Mouse (Mus musculus): ENCODE measurements around the gene Gpr141.

GRCm38 (mm10) chr13:19767202-19767601 lies 56.9 kb downstream of the Gpr141 start:
- no peak for TF ChIP-seq CTCF (IDR thresholded peaks at IDR 0.05; ENCODE audit: control insufficient read depth, insufficient read depth, insufficient read length)
- TF ChIP-seq MYOG (IDR thresholded peaks at IDR 0.05; ENCODE audit: control insufficient read depth, extremely low read depth, insufficient read length): no peak
